In genomic region chr2:160622646-160623045, GRCm38 (mm10) we compare ENCODE assay signal across 16 mouse cellular contexts. TPM values are rescaled to one million over a fixed set of nuclear protein-coding genes. Genes with fewer than 3 reads are reported as not detected.
DNase-seq lines count a peak whose midpoint lies in the region; ATAC-seq and TF ChIP-seq lines count a peak whose summit lies in the region.
"Had no signal": no experiment of that assay in that cellular context is flagged by ENCODE, and none has a peak within 500 bp of the region (broad histone marks: within the 10 kb centered on the region; RNA-seq: fewer than 3 reads in every experiment).

No protein-coding gene starts in this region.

- H3K4me3 ChIP-seq in heart, embryonic 11.5 days (ENCODE audit: low read depth, low read length): no peak overlapping the region
- H3K4me3 ChIP-seq in kidney, postnatal 0 days (replicated peaks; ENCODE audit: low read depth, low read length): no peak overlapping the region
- H3K4me3 ChIP-seq in bone marrow macrophage, adult 2 months (ENCODE audit: insufficient read depth, low read length): no peak overlapping the region
- H3K4me3 ChIP-seq in intestine, embryonic 15.5 days (replicated peaks): no peak overlapping the region
- H3K4me3 ChIP-seq: hindbrain, embryonic 12.5 days; left cerebral cortex, adult 2 months; limb, embryonic 12.5 days had no signal

- H3K9ac ChIP-seq in heart, embryonic 11.5 days (ENCODE audit: low read depth, low read length): no peak overlapping the region
- no peak overlapping the region for H3K9ac ChIP-seq in kidney, postnatal 0 days (ENCODE audit: low read depth, low read length)
- no peak overlapping the region for H3K9ac ChIP-seq in intestine, embryonic 15.5 days
- H3K9ac ChIP-seq: hindbrain, embryonic 12.5 days; limb, embryonic 12.5 days had no signal

- no peak for DNase-seq in heart, adult 9 months (ENCODE audit: low spot score in 2 of 2)
- DNase-seq in kidney, postnatal 0 days (ENCODE audit: low spot score): no peak
- DNase-seq in kidney, adult 18-20 months: no peak
- DNase-seq: gastrocnemius, postnatal 10 days; kidney, adult 2 months; lung, postnatal 36 days; midbrain, embryonic 14.5 days; right cerebral cortex, postnatal 14 days; thymus, adult 2 months had no signal

- H3K27ac ChIP-seq in heart, embryonic 11.5 days (ENCODE audit: low read depth, low read length): peak overlapping the region; percentile 71
- peak overlapping the region; percentile 78 for H3K27ac ChIP-seq in kidney, postnatal 0 days
- H3K27ac ChIP-seq in bone marrow macrophage, adult 2 months (ENCODE audit: insufficient read depth, low read depth, low read length): peak overlapping the region; percentile 80
- peak overlapping the region; percentile 73; the same call in 1 of the 2 replicates for H3K27ac ChIP-seq in intestine, embryonic 15.5 days
- H3K27ac ChIP-seq: left cerebral cortex, adult 2 months; limb, embryonic 12.5 days had no signal

- H3K4me2 ChIP-seq in heart, embryonic 11.5 days: no peak overlapping the region
- no peak overlapping the region for H3K4me2 ChIP-seq in kidney, postnatal 0 days (ENCODE audit: low read length)
- H3K4me2 ChIP-seq in intestine, embryonic 15.5 days (replicated peaks): no peak overlapping the region
- H3K4me2 ChIP-seq: hindbrain, embryonic 12.5 days; limb, embryonic 12.5 days had no signal

- no peaks in the 10 kb centered on the region for H3K9me3 ChIP-seq in heart, embryonic 11.5 days (replicated peaks; ENCODE audit: control insufficient read depth, low read length)
- no peaks in the 10 kb centered on the region for H3K9me3 ChIP-seq in kidney, postnatal 0 days (replicated peaks; ENCODE audit: low read length)
- H3K9me3 ChIP-seq in intestine, embryonic 15.5 days: no peaks in the 10 kb centered on the region
- H3K9me3 ChIP-seq: hindbrain, embryonic 12.5 days had no signal

- no peak for TF ChIP-seq CTCF in kidney, postnatal 0 days (IDR thresholded peaks at IDR 0.05; ENCODE audit: low read depth)
- no peak for TF ChIP-seq CTCF in bone marrow macrophage, adult 2 months (IDR thresholded peaks at IDR 0.05; ENCODE audit: low read depth, low read length)

- H3K4me1 ChIP-seq in heart, embryonic 11.5 days (ENCODE audit: control insufficient read depth, insufficient read depth, low read length): peaks cover 12% of the 10 kb centered on the region
- peaks cover 7% of the 10 kb centered on the region for H3K4me1 ChIP-seq in kidney, postnatal 0 days (replicated peaks; ENCODE audit: insufficient read depth, low read length)
- peaks cover 48% of the 10 kb centered on the region for H3K4me1 ChIP-seq in bone marrow macrophage, adult 2 months (ENCODE audit: control insufficient read depth, insufficient read depth, low read length)
- peaks cover 28% of the 10 kb centered on the region for H3K4me1 ChIP-seq in intestine, embryonic 15.5 days (replicated peaks)

- H3K27me3 ChIP-seq in heart, embryonic 11.5 days (ENCODE audit: control insufficient read depth, insufficient read depth, low read length): no peaks in the 10 kb centered on the region
- H3K27me3 ChIP-seq in kidney, postnatal 0 days (ENCODE audit: insufficient read depth, low read length): no peaks in the 10 kb centered on the region
- H3K27me3 ChIP-seq in intestine, embryonic 15.5 days (replicated peaks): no peaks in the 10 kb centered on the region
- H3K27me3 ChIP-seq: hindbrain, embryonic 12.5 days; limb, embryonic 12.5 days had no signal

- no peak for ATAC-seq in heart, embryonic 11.5 days (replicated peaks; ENCODE audit: insufficient number of reproducible peaks, low FRiP score, low TSS enrichment)
- no peak for ATAC-seq in kidney, postnatal 0 days (replicated peaks; ENCODE audit: low FRiP score, low read depth)
- no peak for ATAC-seq in intestine, embryonic 15.5 days
- ATAC-seq in megakaryocyte progenitor cell, adult 5-6 weeks (replicated peaks; ENCODE audit: poor library complexity): no peak

- TF ChIP-seq POLR2A in bone marrow macrophage, adult 2 months (IDR thresholded peaks at IDR 0.05; ENCODE audit: borderline replicate concordance, low read depth, low read length): no peak

- no peaks in the 10 kb centered on the region for H3K36me3 ChIP-seq in heart, embryonic 11.5 days (ENCODE audit: control insufficient read depth, insufficient read depth, low read length)
- no peaks in the 10 kb centered on the region for H3K36me3 ChIP-seq in kidney, postnatal 0 days (ENCODE audit: insufficient read depth, low read length)
- no peaks in the 10 kb centered on the region for H3K36me3 ChIP-seq in intestine, embryonic 15.5 days
- H3K36me3 ChIP-seq: hindbrain, embryonic 12.5 days; limb, embryonic 12.5 days had no signal

- WGBS in heart, embryonic 11.5 days (ENCODE audit: insufficient replicate concordance): 84% methylated on average over 3 of the region's 3 CpGs
- 87% methylated on average over 3 of the region's 3 CpGs for WGBS in kidney, postnatal 0 days
- WGBS in intestine, embryonic 15.5 days: 93% methylated on average over 3 of the region's 3 CpGs

RNA-seq across cellular contexts. Expression of gene Top1, which starts 23.0 kb away (rescaled TPM):
- 53.2 and 65.4 TPM in 2 replicates for polyA plus RNA-seq in heart, embryonic 11.5 days (2014; fragmentation: Nextera tagmentation; extraction: Ambion mirVana)
- polyA plus RNA-seq in kidney, postnatal 0 days (2015; fragmentation: Nextera tagmentation; extraction: Ambion mirVana): 56.2 and 58.2 TPM in 2 replicates
- 42.9 and 43.3 TPM in 2 replicates for polyA plus RNA-seq in bone marrow macrophage, adult 2 months (2012; ENCODE audit: insufficient read depth, insufficient read length, missing spikeins)
- polyA plus RNA-seq in intestine, embryonic 15.5 days (2015; fragmentation: Nextera tagmentation; extraction: Ambion mirVana): 61.5 and 65.3 TPM in 2 replicates
- total RNA-seq in megakaryocyte progenitor cell, adult 5-6 weeks (2015): 119 and 120 TPM in 2 replicates
- total RNA-seq in megakaryocyte progenitor cell, adult 5-6 weeks (2017): 149 and 151 TPM in 2 replicates
